In genomic region chr1:91041605-91042004, GRCm38 (mm10) we compare ENCODE assay signal across 12 mouse cellular contexts. TPM values are rescaled to one million over a fixed set of nuclear protein-coding genes. Genes with fewer than 3 reads are reported as not detected.
DNase-seq lines count a peak whose midpoint lies in the region; ATAC-seq and TF ChIP-seq lines count a peak whose summit lies in the region.
"Had no signal": no experiment of that assay in that cellular context is flagged by ENCODE, and none has a peak within 500 bp of the region (broad histone marks: within the 10 kb centered on the region; RNA-seq: fewer than 3 reads in every experiment).

No protein-coding gene starts in this region.

- no peak for TF ChIP-seq CTCF in kidney, postnatal 0 days (IDR thresholded peaks at IDR 0.05; ENCODE audit: low read depth)
- no peak for TF ChIP-seq CTCF in bone marrow, adult 2 months (IDR thresholded peaks at IDR 0.05; ENCODE audit: control insufficient read depth, insufficient read depth, low read length)

- H3K4me3 ChIP-seq in kidney, postnatal 0 days (replicated peaks; ENCODE audit: low read depth, low read length) = no peak overlapping the region
- no peak overlapping the region for H3K4me3 ChIP-seq in bone marrow, adult 2 months (replicated peaks; ENCODE audit: control insufficient read depth, low read depth, low read length)
- H3K4me3 ChIP-seq in intestine, embryonic 15.5 days (replicated peaks) = no peak overlapping the region
- H3K4me3 ChIP-seq in forebrain, embryonic 14.5 days (ENCODE audit: low read depth, low read length) = no peak overlapping the region
- H3K4me3 ChIP-seq: embryonic facial prominence, embryonic 15.5 days had no signal

- WGBS in kidney, postnatal 0 days = 65% methylated on average over 5 of the region's 5 CpGs
- 8% methylated on average over 5 of the region's 5 CpGs for WGBS in bone marrow, adult 2 months
- WGBS in intestine, embryonic 15.5 days = 52% methylated on average over 5 of the region's 5 CpGs
- WGBS in forebrain, embryonic 14.5 days = 90% methylated on average over 5 of the region's 5 CpGs

- peaks cover 10% of the 10 kb centered on the region for H3K4me1 ChIP-seq in kidney, postnatal 0 days (replicated peaks; ENCODE audit: insufficient read depth, low read length)
- H3K4me1 ChIP-seq in bone marrow, adult 2 months (ENCODE audit: control insufficient read depth, insufficient read depth, low read length) = peaks cover 6% of the 10 kb centered on the region
- peaks cover 30% of the 10 kb centered on the region for H3K4me1 ChIP-seq in intestine, embryonic 15.5 days (replicated peaks)
- H3K4me1 ChIP-seq in forebrain, embryonic 14.5 days (ENCODE audit: control insufficient read depth, insufficient read depth, low read length) = peaks cover 6% of the 10 kb centered on the region; the same call in 1 of the 2 replicates

- H3K4me2 ChIP-seq in kidney, postnatal 0 days (ENCODE audit: low read length) = no peak overlapping the region
- H3K4me2 ChIP-seq in intestine, embryonic 15.5 days (replicated peaks) = 0 out of 2 replicates have a peak overlapping the region, but pooled peaks have one; percentile 22
- no peak overlapping the region for H3K4me2 ChIP-seq in forebrain, embryonic 14.5 days (ENCODE audit: low read length)
- H3K4me2 ChIP-seq: embryonic facial prominence, embryonic 15.5 days had no signal

- H3K27ac ChIP-seq in kidney, postnatal 0 days = peak overlapping the region; percentile 48
- peak overlapping the region; percentile 77 for H3K27ac ChIP-seq in bone marrow, adult 2 months (ENCODE audit: control insufficient read depth, insufficient read depth, low read depth, low read length, poor library complexity)
- H3K27ac ChIP-seq in intestine, embryonic 15.5 days = peak overlapping the region; percentile 83
- H3K27ac ChIP-seq in forebrain, embryonic 14.5 days (ENCODE audit: low read depth, low read length) = no peak overlapping the region
- H3K27ac ChIP-seq: embryonic facial prominence, embryonic 15.5 days had no signal

- no peaks in the 10 kb centered on the region for H3K9me3 ChIP-seq in kidney, postnatal 0 days (replicated peaks; ENCODE audit: low read length)
- H3K9me3 ChIP-seq in intestine, embryonic 15.5 days = no peaks in the 10 kb centered on the region
- H3K9me3 ChIP-seq in forebrain, embryonic 14.5 days (replicated peaks; ENCODE audit: control insufficient read depth, low read length) = no peaks in the 10 kb centered on the region
- H3K9me3 ChIP-seq: embryonic facial prominence, embryonic 15.5 days had no signal

- H3K36me3 ChIP-seq in kidney, postnatal 0 days (ENCODE audit: insufficient read depth, low read length) = no peaks in the 10 kb centered on the region
- H3K36me3 ChIP-seq in intestine, embryonic 15.5 days = no peaks in the 10 kb centered on the region
- no peaks in the 10 kb centered on the region for H3K36me3 ChIP-seq in splenic B cell, adult 2 months (ENCODE audit: control insufficient read depth, insufficient read depth, low read length, poor library complexity, severe bottlenecking)
- H3K36me3 ChIP-seq in forebrain, embryonic 14.5 days (ENCODE audit: control insufficient read depth, insufficient read depth, low read length) = no peaks in the 10 kb centered on the region
- H3K36me3 ChIP-seq: embryonic facial prominence, embryonic 15.5 days had no signal

- no peak overlapping the region for H3K9ac ChIP-seq in kidney, postnatal 0 days (ENCODE audit: low read depth, low read length)
- H3K9ac ChIP-seq in intestine, embryonic 15.5 days = no peak overlapping the region; the same call in 1 of the 2 replicates
- H3K9ac ChIP-seq in forebrain, embryonic 14.5 days (ENCODE audit: low read length) = no peak overlapping the region
- H3K9ac ChIP-seq: embryonic facial prominence, embryonic 15.5 days had no signal

- no peaks in the 10 kb centered on the region for H3K27me3 ChIP-seq in kidney, postnatal 0 days (ENCODE audit: insufficient read depth, low read length)
- H3K27me3 ChIP-seq in intestine, embryonic 15.5 days (replicated peaks) = no peaks in the 10 kb centered on the region
- H3K27me3 ChIP-seq in splenic B cell, adult 2 months (ENCODE audit: control insufficient read depth, insufficient read depth, low read length, poor library complexity, severe bottlenecking) = no peaks in the 10 kb centered on the region
- no peaks in the 10 kb centered on the region for H3K27me3 ChIP-seq in forebrain, embryonic 14.5 days (replicated peaks; ENCODE audit: control insufficient read depth, insufficient read depth, low read length)
- H3K27me3 ChIP-seq: embryonic facial prominence, embryonic 15.5 days had no signal

- DNase-seq in kidney, postnatal 0 days (ENCODE audit: low spot score) = no peak
- DNase-seq in kidney, adult 8-10 months = no peak
- peak; percentile 34 for DNase-seq in splenic B cell, adult 2 months (ENCODE audit: low read depth, low spot score)
- DNase-seq in right cerebral cortex, adult 18-20 months = no peak
- DNase-seq in forebrain, embryonic 14.5 days (ENCODE audit: low spot score) = no peak
- DNase-seq: gastrocnemius, postnatal 10 days; kidney, postnatal 25 days; left cerebral cortex, postnatal 4 days had no signal

- TF ChIP-seq POLR2A in bone marrow, adult 2 months (IDR thresholded peaks at IDR 0.05; ENCODE audit: borderline replicate concordance, control insufficient read depth, low read depth, low read length) = no peak

- no peak; the same call in 1 of the 2 replicates for ATAC-seq in kidney, postnatal 0 days (replicated peaks; ENCODE audit: low FRiP score, low read depth)
- ATAC-seq in intestine, embryonic 15.5 days = peak; percentile 84
- ATAC-seq in forebrain, embryonic 14.5 days = no peak
- ATAC-seq: midbrain, embryonic 16.5 days had no signal

RNA-seq across cellular contexts. Expression of gene Lrrfip1, which starts 43.1 kb away (rescaled TPM):
- polyA plus RNA-seq in kidney, postnatal 0 days (2015; fragmentation: Nextera tagmentation; extraction: Ambion mirVana) = 46.3 and 56.9 TPM in 2 replicates
- 30.9 and 51.9 TPM in 2 replicates for polyA plus RNA-seq in bone marrow, adult 2 months (2011; ENCODE audit: insufficient read depth, insufficient read length, low replicate concordance, missing spikeins)
- polyA plus RNA-seq in intestine, embryonic 15.5 days (2015; fragmentation: Nextera tagmentation; extraction: Ambion mirVana) = 58.7 and 63.5 TPM in 2 replicates
- polyA plus RNA-seq in forebrain, embryonic 14.5 days (2014; fragmentation: Nextera tagmentation; extraction: Ambion mirVana) = 27.2 and 35.6 TPM in 2 replicates
